Mouse (Mus musculus) gastrocnemius, postnatal 14 days (tissue): ENCODE measurements around the gene Rpl35. TPM values are rescaled to one million over a fixed set of nuclear protein-coding genes. Genes with fewer than 3 reads are reported as not detected.
A peak's percentile ranks its signal among the peaks of the same experiment; 100 is the strongest.

Experiments used
- DNase-seq: peaks from one replicate; pipeline ENCODE4 v3.0.0; 2021; ENCODE audit warnings: mixed read lengths
- intact Hi-C: fragments of 180-260 bp; cut with DNase I; formaldehyde crosslinking; loops from one replicate; pipeline ENCODE4 v1.15.1; 2025; ENCODE audit warnings: low total_unique reads
- total RNA-seq, 2 experiments: library from RNA; stranded (reverse); gene quantifications; 2 replicates each; pipeline ENCODE4 v1.2.3; 2021

The Rpl35 gene
- total RNA-seq, 2 experiments from 2014 or later, result 326 to 377 TPM

DNA sequence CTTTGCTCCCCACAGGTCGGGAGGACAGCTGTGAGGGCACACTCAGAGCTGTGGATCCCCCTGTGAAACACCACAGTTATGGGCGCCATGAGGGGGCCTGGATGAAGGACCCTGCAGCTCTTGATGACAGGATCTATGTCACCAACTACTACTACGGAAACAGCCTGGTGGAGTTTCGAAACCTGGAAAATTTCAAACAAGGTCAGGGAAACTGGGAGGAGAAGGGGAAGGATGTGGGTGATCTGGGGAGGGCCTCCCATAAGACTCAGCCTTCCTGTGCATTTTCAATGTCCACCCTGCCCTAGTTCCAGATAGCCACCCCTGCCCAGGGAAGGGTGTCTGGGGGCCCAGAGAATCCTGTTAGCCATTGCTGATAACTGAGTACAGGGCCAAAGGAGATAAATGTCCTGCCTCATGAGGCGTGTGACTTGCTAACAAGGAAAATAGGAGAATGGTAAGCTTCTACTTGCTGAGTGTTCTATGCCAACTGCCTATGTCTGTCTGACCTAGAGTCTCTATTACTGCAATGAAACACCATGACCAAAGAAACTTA is 47.7 kb downstream of the Rpl35 start:
- DNase-seq, result no peak
- intact Hi-C loops, result no loop called here

DNA sequence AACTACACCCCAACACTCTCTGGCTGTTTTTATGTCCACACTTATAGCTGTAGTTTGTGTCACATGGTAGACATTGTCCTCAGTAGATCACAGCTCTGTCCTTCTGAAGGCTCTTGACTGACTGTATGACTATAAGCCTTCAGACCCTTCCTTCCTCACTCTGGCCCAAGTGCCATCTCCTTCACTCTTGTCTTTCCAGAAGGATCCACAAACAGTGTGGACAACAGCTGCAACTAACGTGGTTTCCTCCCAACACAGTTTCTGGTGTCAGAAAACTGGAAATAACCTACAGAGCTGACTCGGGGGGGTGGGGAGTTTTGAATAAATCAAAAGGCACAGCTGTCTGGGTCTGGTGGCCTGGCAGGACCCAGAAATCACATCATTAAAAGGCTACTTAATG is 49.4 kb downstream of the Rpl35 start:
- intact Hi-C loops, result no loop called here
- no peak for DNase-seq

GRCm38 (mm10) chr2:38953152-38953883 is 52.1 kb downstream of the Rpl35 start:
- DNase-seq, result peak; percentile 82
- intact Hi-C loops, result no loop called here

Other genes starting within 250 kb of the Rpl35 start
- gene Nr6a1, start 77.9 kb downstream of the Rpl35 start, total RNA-seq, result 1 to 10 TPM; 1.5 to 2.1 TPM
- 10 to 100 TPM; 13.7 to 18.8 TPM for gene Olfml2a, start 73.6 kb downstream of the Rpl35 start, total RNA-seq
- under 1 TPM in 1 of 2 experiments, not detected in 1; 0.08 TPM for gene Wdr38, start 8.1 kb downstream of the Rpl35 start, total RNA-seq
- gene Arpc5l, start 276 bp downstream of the Rpl35 start, total RNA-seq, result 10 to 100 TPM; 55.1 to 58.2 TPM
- gene Golga1, start 59.9 kb upstream of the Rpl35 start, total RNA-seq, result 10 to 100 TPM in 1 of 2 experiments, 1 to 10 TPM in 1; 9.8 to 10.5 TPM
- 1 to 10 TPM; 3.9 to 4.6 TPM for gene Scai, start 185.1 kb upstream of the Rpl35 start, total RNA-seq
- gene Ppp6c, start 220.8 kb upstream of the Rpl35 start, total RNA-seq, result 10 to 100 TPM; 54.5 to 57.9 TPM